Mouse (Mus musculus): Measurements from ENCODE around the gene Ccm2. TPM values are rescaled to one million over a fixed set of nuclear protein-coding genes. Genes with fewer than 3 reads are reported as not detected.
A peak's percentile ranks its signal among the peaks of the same experiment; 100 is the strongest.

Ccm2 gene
- polyA plus RNA-seq, 1 experiment from 2014 or later, result 94.0 TPM

GRCm38 (mm10) chr11:6566496-6566895 lies 19.8 kb downstream of the Ccm2 start:
- no peak overlapping the region for H3K4me2 ChIP-seq (ENCODE audit: low read length)
- ATAC-seq, result no peak
- H3K9me3 ChIP-seq (replicated peaks; ENCODE audit: control insufficient read depth, low read length), result no peaks in the 10 kb centered on the region
- H3K4me3 ChIP-seq (ENCODE audit: low read depth, low read length), result no peak overlapping the region
- WGBS, result 91% methylated on average over 4 of the region's 4 CpGs
- peaks cover 9% of the 10 kb centered on the region for H3K4me1 ChIP-seq (ENCODE audit: control insufficient read depth, insufficient read depth, low read length)
- no peak overlapping the region for H3K9ac ChIP-seq (ENCODE audit: low read length)
- H3K36me3 ChIP-seq (ENCODE audit: control insufficient read depth, insufficient read depth, low read length), result no peaks in the 10 kb centered on the region
- DNase-seq (ENCODE audit: low spot score), result no peak
- no peak overlapping the region for H3K27ac ChIP-seq (ENCODE audit: low read depth, low read length)
- H3K27me3 ChIP-seq (replicated peaks; ENCODE audit: control insufficient read depth, insufficient read depth, low read length), result no peaks in the 10 kb centered on the region

- H3K4me2 ChIP-seq (ENCODE audit: low read length), result no peak overlapping the region
- 91% methylated on average over 8 of the region's 8 CpGs for WGBS
- no peaks in the 10 kb centered on the region for H3K27me3 ChIP-seq (replicated peaks; ENCODE audit: control insufficient read depth, insufficient read depth, low read length)
- peaks cover 2% of the 10 kb centered on the region; the same call in 1 of the 2 replicates for H3K36me3 ChIP-seq (ENCODE audit: control insufficient read depth, insufficient read depth, low read length)
- no peaks in the 10 kb centered on the region for H3K9me3 ChIP-seq (replicated peaks; ENCODE audit: control insufficient read depth, low read length)
- H3K27ac ChIP-seq (ENCODE audit: low read depth, low read length), result peak overlapping the region; percentile 44; the same call in 1 of the 2 replicates
- DNase-seq (ENCODE audit: low spot score) (no peak), ATAC-seq (no peak)
- peaks cover 9% of the 10 kb centered on the region for H3K4me1 ChIP-seq (ENCODE audit: control insufficient read depth, insufficient read depth, low read length)
- no peak overlapping the region for H3K9ac ChIP-seq (ENCODE audit: low read length)
- H3K4me3 ChIP-seq (ENCODE audit: low read depth, low read length), result no peak overlapping the region
Observed at GRCm38 (mm10) chr11:6567951-6568350, 21.3 kb downstream of the Ccm2 start.

GRCm38 (mm10) chr11:6568584-6569409 lies 22.1 kb downstream of the Ccm2 start:
- DNase-seq (ENCODE audit: low spot score) (peak; percentile 49), ATAC-seq (peak; percentile 65; the same call in 1 of the 2 replicates)
- H3K4me1 ChIP-seq (ENCODE audit: control insufficient read depth, insufficient read depth, low read length), result peaks cover 9% of the 10 kb centered on the region
- H3K9me3 ChIP-seq (replicated peaks; ENCODE audit: control insufficient read depth, low read length), result no peaks in the 10 kb centered on the region
- H3K4me2 ChIP-seq (ENCODE audit: low read length), result no peak overlapping the region
- H3K36me3 ChIP-seq (ENCODE audit: control insufficient read depth, insufficient read depth, low read length), result peaks cover 9% of the 10 kb centered on the region; the same call in 1 of the 2 replicates
- H3K9ac ChIP-seq (ENCODE audit: low read length), result peak overlapping the region; percentile 13; the same call in 1 of the 2 replicates
- H3K27ac ChIP-seq (ENCODE audit: low read depth, low read length), result peak overlapping the region; percentile 44; the same call in 1 of the 2 replicates
- 60% methylated on average over 11 of the region's 11 CpGs for WGBS
- H3K27me3 ChIP-seq (replicated peaks; ENCODE audit: control insufficient read depth, insufficient read depth, low read length), result no peaks in the 10 kb centered on the region
- H3K4me3 ChIP-seq (ENCODE audit: low read depth, low read length), result no peak overlapping the region

- WGBS, result 57% methylated on average over 3 of the region's 3 CpGs
- Histone ChIP-seq H3K27ac (ENCODE audit: low read depth, low read length) (0 out of 2 replicates have a peak overlapping the region, but pooled peaks have one; percentile 27), H3K9ac (ENCODE audit: low read length) (no peak overlapping the region), H3K27me3 (replicated peaks; ENCODE audit: control insufficient read depth, insufficient read depth, low read length) (no peaks in the 10 kb centered on the region), H3K4me2 (ENCODE audit: low read length) (no peak overlapping the region), H3K4me3 (ENCODE audit: low read depth, low read length) (no peak overlapping the region), H3K4me1 (ENCODE audit: control insufficient read depth, insufficient read depth, low read length) (peaks cover 9% of the 10 kb centered on the region), H3K36me3 (ENCODE audit: control insufficient read depth, insufficient read depth, low read length) (peaks cover 9% of the 10 kb centered on the region; the same call in 1 of the 2 replicates), H3K9me3 (replicated peaks; ENCODE audit: control insufficient read depth, low read length) (no peaks in the 10 kb centered on the region)
- 0 out of 2 replicates have a peak, but pooled peaks have one; percentile 6 for ATAC-seq
- no peak for DNase-seq (ENCODE audit: low spot score)
Observed at GRCm38 (mm10) chr11:6569410-6569777, 22.7 kb downstream of the Ccm2 start.

GRCm38 (mm10) chr11:6576151-6576550 lies 29.5 kb downstream of the Ccm2 start:
- no peak for DNase-seq (ENCODE audit: low spot score)
- peaks cover 14% of the 10 kb centered on the region for H3K36me3 ChIP-seq (ENCODE audit: control insufficient read depth, insufficient read depth, low read length)
- no peak overlapping the region for H3K4me2 ChIP-seq (ENCODE audit: low read length)
- 91% methylated on average over 3 of the region's 3 CpGs for WGBS
- H3K4me3 ChIP-seq (ENCODE audit: low read depth, low read length), result no peak overlapping the region
- H3K27me3 ChIP-seq (replicated peaks; ENCODE audit: control insufficient read depth, insufficient read depth, low read length), result no peaks in the 10 kb centered on the region
- ATAC-seq, result no peak
- H3K9ac ChIP-seq (ENCODE audit: low read length), result no peak overlapping the region
- H3K4me1 ChIP-seq (ENCODE audit: control insufficient read depth, insufficient read depth, low read length), result no peaks in the 10 kb centered on the region
- H3K9me3 ChIP-seq (replicated peaks; ENCODE audit: control insufficient read depth, low read length), result no peaks in the 10 kb centered on the region
- no peak overlapping the region for H3K27ac ChIP-seq (ENCODE audit: low read depth, low read length)

GRCm38 (mm10) chr11:6579361-6579760 lies 32.7 kb downstream of the Ccm2 start:
- H3K9me3 ChIP-seq (replicated peaks; ENCODE audit: control insufficient read depth, low read length), result no peaks in the 10 kb centered on the region
- peaks cover 5% of the 10 kb centered on the region for H3K36me3 ChIP-seq (ENCODE audit: control insufficient read depth, insufficient read depth, low read length)
- no peak for DNase-seq (ENCODE audit: low spot score)
- no peak overlapping the region for H3K27ac ChIP-seq (ENCODE audit: low read depth, low read length)
- H3K4me2 ChIP-seq (ENCODE audit: low read length), result no peak overlapping the region
- no peaks in the 10 kb centered on the region for H3K27me3 ChIP-seq (replicated peaks; ENCODE audit: control insufficient read depth, insufficient read depth, low read length)
- no peak overlapping the region for H3K9ac ChIP-seq (ENCODE audit: low read length)
- H3K4me3 ChIP-seq (ENCODE audit: low read depth, low read length), result no peak overlapping the region
- H3K4me1 ChIP-seq (ENCODE audit: control insufficient read depth, insufficient read depth, low read length), result no peaks in the 10 kb centered on the region
- no peak for ATAC-seq
- 88% methylated on average over 7 of the region's 7 CpGs for WGBS

GRCm38 (mm10) chr11:6580065-6580750 lies 33.5 kb downstream of the Ccm2 start:
- ATAC-seq (peak; percentile 54), DNase-seq (ENCODE audit: low spot score) (peak; percentile 31)
- 50% methylated on average over 4 of the region's 4 CpGs for WGBS
- no peak overlapping the region for H3K9ac ChIP-seq (ENCODE audit: low read length)
- H3K27ac ChIP-seq (ENCODE audit: low read depth, low read length), result no peak overlapping the region
- no peaks in the 10 kb centered on the region for H3K4me1 ChIP-seq (ENCODE audit: control insufficient read depth, insufficient read depth, low read length)
- peaks cover 14% of the 10 kb centered on the region for H3K36me3 ChIP-seq (ENCODE audit: control insufficient read depth, insufficient read depth, low read length)
- no peak overlapping the region for H3K4me3 ChIP-seq (ENCODE audit: low read depth, low read length)
- no peaks in the 10 kb centered on the region for H3K27me3 ChIP-seq (replicated peaks; ENCODE audit: control insufficient read depth, insufficient read depth, low read length)
- H3K4me2 ChIP-seq (ENCODE audit: low read length), result no peak overlapping the region
- H3K9me3 ChIP-seq (replicated peaks; ENCODE audit: control insufficient read depth, low read length), result no peaks in the 10 kb centered on the region

DNA sequence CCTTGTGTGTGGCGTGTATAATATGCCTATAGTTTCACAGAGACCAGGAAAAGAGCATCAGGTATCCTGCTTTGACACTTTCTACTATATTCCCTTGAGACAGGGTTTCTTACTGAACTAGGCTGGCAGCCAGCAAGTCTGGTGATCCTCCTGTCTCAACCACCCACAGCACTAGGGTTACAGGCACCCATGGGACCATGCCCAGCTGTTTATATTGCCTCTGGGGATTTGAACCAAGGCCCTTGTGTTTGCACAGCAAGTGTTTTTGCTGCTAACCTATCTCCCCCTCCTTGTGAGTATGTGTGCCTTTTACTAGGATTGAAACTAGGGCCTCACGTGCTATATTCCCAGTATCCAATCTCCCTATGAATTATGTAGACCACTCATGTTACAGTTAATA lies 34.9 kb downstream of the Ccm2 start:
- H3K9me3 ChIP-seq (replicated peaks; ENCODE audit: control insufficient read depth, low read length), result no peaks in the 10 kb centered on the region
- ATAC-seq (no peak), DNase-seq (ENCODE audit: low spot score) (no peak)
- H3K4me2 ChIP-seq (ENCODE audit: low read length), result no peak overlapping the region
- H3K36me3 ChIP-seq (ENCODE audit: control insufficient read depth, insufficient read depth, low read length), result peaks cover 16% of the 10 kb centered on the region
- no peak overlapping the region for H3K4me3 ChIP-seq (ENCODE audit: low read depth, low read length)
- H3K9ac ChIP-seq (ENCODE audit: low read length), result no peak overlapping the region
- H3K27me3 ChIP-seq (replicated peaks; ENCODE audit: control insufficient read depth, insufficient read depth, low read length), result no peaks in the 10 kb centered on the region
- H3K27ac ChIP-seq (ENCODE audit: low read depth, low read length), result no peak overlapping the region
- 87% methylated on average over 2 of the region's 2 CpGs for WGBS
- no peaks in the 10 kb centered on the region for H3K4me1 ChIP-seq (ENCODE audit: control insufficient read depth, insufficient read depth, low read length)

GRCm38 (mm10) chr11:6585748-6586147 lies 39.1 kb downstream of the Ccm2 start:
- H3K27ac ChIP-seq (ENCODE audit: low read depth, low read length), result no peak overlapping the region
- H3K4me1 ChIP-seq (ENCODE audit: control insufficient read depth, insufficient read depth, low read length), result no peaks in the 10 kb centered on the region
- no peak overlapping the region for H3K9ac ChIP-seq (ENCODE audit: low read length)
- WGBS, result 89% methylated on average over 8 of the region's 8 CpGs
- ATAC-seq (no peak), DNase-seq (ENCODE audit: low spot score) (no peak)
- no peaks in the 10 kb centered on the region for H3K27me3 ChIP-seq (replicated peaks; ENCODE audit: control insufficient read depth, insufficient read depth, low read length)
- no peaks in the 10 kb centered on the region for H3K9me3 ChIP-seq (replicated peaks; ENCODE audit: control insufficient read depth, low read length)
- no peak overlapping the region for H3K4me3 ChIP-seq (ENCODE audit: low read depth, low read length)
- no peak overlapping the region for H3K4me2 ChIP-seq (ENCODE audit: low read length)
- H3K36me3 ChIP-seq (ENCODE audit: control insufficient read depth, insufficient read depth, low read length), result peaks cover 41% of the 10 kb centered on the region

Measured in forebrain, embryonic 14.5 days (tissue).